Mouse (Mus musculus) brain, embryonic 18.5 days (tissue): ENCODE measurements at regions not wholly inside any gene's neighbourhood (a gene's known extent, or its start where the extent isn't known, plus 50 kb on each side); places are given as distances from the start of the nearest gene placed in this dataset.

Source experiments
- DNase-seq: peaks from one replicate; pipeline ENCODE4 v3.0.0-alpha.2; 2012; ENCODE audit warnings: low read depth, low spot score

- DNase-seq: no peak
Measured at GRCm38 (mm10) chr9:30580500-30580899, 153.6 kb downstream of the Snx19 start.

DNA sequence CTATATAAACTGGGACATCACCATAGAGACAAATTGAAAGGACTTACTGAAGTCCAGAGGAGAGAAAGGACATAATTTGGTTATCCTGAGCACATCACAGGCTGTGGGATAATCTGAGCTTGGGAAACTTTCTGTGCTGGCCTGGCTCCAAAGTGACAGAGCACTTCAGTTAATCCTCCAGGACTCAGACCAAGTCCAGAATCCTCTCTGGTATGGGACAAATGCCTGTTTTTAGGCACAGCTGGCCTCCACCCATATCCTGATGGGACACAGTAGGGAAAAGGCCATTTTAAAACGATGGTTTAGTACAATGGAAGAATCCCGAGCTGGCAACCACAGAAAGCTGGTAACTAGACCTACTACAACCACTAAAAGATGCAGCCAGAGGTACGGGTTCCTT is 151.3 kb downstream of the Snx19 start:
- DNase-seq: no peak

DNA sequence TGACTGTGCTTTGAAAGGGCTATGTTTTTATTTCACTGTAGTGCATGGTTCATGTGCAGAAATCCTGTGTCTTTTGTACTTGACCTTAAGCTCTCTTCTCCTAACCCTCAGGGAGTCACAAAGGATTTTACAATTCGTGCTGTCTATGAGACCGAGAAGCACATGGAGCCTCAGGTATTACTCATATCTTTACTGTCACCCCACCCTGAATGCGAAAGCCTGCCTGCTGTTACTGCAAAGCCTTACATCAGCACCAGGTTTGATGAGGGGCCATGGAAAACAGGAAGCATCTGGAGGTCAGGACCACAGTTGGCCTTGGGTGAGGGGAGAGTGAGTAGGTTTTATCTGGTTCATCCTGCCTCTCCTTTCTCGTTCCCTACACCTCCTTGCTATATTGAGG is 150.3 kb downstream of the Snx19 start:
- DNase-seq: no peak

DNA sequence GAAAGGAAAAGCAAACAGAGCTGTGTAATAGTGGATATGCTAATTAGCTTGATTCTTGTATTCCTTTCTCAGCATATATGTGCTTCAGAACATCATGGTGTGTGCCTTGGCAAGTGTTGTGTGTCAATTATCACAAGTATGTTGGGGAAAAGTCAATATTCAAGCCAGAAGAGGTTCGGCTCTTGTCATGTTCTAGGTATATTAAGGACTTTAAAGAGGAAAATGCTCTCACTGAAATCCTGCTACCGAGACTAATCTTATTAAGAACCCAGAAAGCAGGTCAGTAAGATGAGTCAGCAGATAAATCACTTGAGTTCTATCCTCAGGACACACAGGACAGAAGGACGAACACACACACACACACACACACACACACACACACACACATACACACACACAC is 148.6 kb downstream of the Snx19 start:
- DNase-seq: no peak

- no peak for DNase-seq
Measured at GRCm38 (mm10) chr9:30573294-30573693, 146.4 kb downstream of the Snx19 start.

DNA sequence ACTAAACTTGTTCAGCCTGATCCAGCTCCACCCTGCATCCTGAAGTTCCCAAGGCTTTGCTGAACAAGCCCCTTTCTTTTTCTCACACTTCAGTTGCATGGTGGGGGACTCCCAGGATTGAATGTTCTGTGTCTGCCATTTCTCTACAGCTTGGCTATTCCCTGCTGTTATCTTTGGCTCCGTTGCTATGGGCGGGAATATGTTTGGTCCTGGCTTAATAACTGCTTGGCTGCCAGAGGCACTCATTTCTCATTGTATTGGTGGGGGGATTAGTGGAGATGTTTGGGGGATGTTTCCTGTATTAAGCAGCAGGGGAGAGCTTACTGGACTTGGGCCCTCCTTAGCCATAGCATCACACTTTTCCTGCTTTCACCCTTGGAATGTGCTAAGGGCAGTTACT is 144.1 kb downstream of the Snx19 start:
- DNase-seq: no peak

DNA sequence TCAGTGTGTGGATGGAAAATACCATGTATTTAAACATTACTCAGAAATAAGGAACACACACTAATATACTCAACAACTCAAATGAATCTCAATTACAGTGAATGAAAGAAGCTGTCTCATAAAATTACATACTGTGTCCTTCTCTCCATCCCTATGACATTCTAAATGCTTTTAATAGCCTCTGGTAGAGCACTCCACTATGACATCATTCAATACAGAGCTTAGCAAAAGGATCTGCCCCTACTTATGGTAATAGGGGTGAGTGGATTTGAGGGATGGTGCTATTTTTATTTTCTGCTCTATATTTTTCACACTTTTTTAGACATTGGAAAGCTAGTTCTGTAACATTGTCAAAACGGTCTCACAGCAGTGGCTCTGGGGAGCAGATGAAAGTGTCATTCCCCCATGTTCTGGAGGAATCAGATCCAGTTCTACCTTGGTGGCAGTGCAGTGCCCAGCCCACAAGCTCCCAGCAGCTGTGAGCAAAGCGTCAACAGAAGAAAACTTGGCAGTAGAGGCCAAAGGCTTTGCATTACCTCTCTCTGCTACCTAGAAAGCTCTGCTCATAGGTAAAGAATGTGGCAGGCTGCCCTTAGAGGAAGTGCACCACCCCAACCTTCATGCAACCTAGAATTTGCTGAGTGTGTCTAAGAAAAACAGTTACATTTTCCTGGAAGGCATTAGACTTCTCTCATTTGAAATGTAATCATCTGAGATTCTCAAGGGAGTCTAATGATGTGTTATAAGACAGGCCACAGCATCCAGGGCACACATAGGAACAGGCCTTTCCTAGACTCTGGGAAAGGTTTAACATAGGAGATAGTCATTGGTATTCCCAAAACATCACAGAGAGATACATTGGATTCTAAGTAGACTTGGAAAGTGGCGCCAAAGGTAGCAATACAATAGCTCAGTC is 138.1 kb downstream of the Snx19 start:
- DNase-seq: no peak

- DNase-seq: no peak
Measured at GRCm38 (mm10) chr9:30563399-30563798, 136.5 kb downstream of the Snx19 start.

DNA sequence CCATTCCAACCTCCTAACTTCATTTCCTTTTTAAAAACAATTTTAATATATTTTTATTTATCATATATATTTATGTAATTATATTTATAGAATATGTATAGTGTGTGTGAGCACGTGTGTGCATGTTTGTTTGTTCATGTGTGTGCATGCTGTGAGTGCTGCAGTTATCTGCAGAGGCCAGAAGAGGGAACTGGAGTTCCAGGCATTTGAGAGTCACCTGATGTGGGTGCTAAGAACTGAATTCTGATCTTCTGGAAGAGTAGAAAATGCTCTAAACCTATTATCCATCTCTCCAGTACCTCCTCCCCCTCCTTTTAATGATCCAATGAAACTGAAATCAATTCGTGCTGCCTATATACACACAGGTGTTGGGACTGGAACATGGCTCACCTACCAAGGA is 128.0 kb downstream of the Snx19 start:
- DNase-seq: no peak

DNA sequence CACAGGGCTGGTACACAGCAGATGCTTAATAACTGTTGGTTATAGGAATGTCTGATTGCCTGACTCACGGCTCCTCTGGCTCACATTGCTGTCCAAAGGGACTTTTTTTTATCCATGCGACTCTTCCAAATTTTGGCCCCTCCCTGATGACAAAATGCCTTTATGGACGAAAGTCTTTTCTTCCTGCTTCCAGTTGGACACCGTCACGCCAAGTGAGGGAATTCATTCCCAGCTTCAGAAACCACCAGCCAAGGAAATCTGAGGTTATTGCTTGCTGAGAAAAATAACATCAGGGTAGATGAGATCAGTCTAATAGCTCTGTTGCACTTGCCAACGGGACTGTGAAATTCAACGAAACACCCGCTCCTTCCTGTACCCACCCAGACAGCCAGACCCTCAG is 125.8 kb downstream of the Snx19 start:
- no peak for DNase-seq

GRCm38 (mm10) chr9:30549892-30550515 is 123.1 kb downstream of the Snx19 start:
- no peak for DNase-seq

GRCm38 (mm10) chr9:30539858-30540257 is 113.0 kb downstream of the Snx19 start:
- DNase-seq: no peak

- DNase-seq: no peak
Measured at GRCm38 (mm10) chr9:30536508-30537100, 109.7 kb downstream of the Snx19 start.

GRCm38 (mm10) chr9:30534961-30535360 is 108.1 kb downstream of the Snx19 start:
- DNase-seq: no peak

- DNase-seq: peak; percentile 70
Measured at GRCm38 (mm10) chr9:30533780-30534343, 107.0 kb downstream of the Snx19 start.

GRCm38 (mm10) chr9:30533091-30533779 is 106.3 kb downstream of the Snx19 start:
- DNase-seq: no peak

DNA sequence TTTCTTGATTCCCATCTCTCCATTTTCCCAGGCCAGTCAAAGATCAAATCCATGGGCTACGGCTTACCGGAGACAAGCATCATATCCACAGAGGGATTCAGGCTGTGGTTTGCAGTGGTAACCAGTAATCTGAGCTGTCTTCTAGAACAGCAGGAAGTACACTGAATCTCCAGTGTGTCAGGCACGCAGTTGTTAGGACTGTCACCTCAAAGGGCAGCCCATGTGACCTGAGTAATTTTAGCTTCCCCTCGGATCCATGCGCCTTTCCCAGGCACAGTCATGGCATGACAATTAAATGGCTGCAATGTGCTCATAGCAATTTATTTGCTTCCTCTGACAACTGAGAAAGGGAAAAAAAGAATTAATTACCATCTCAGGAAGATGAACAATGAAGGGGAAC is 98.2 kb downstream of the Snx19 start:
- no peak for DNase-seq

- no peak for DNase-seq
Measured at GRCm38 (mm10) chr9:30524401-30525066, 97.6 kb downstream of the Snx19 start.

GRCm38 (mm10) chr9:30523852-30524251 is 96.9 kb downstream of the Snx19 start:
- DNase-seq: no peak

DNA sequence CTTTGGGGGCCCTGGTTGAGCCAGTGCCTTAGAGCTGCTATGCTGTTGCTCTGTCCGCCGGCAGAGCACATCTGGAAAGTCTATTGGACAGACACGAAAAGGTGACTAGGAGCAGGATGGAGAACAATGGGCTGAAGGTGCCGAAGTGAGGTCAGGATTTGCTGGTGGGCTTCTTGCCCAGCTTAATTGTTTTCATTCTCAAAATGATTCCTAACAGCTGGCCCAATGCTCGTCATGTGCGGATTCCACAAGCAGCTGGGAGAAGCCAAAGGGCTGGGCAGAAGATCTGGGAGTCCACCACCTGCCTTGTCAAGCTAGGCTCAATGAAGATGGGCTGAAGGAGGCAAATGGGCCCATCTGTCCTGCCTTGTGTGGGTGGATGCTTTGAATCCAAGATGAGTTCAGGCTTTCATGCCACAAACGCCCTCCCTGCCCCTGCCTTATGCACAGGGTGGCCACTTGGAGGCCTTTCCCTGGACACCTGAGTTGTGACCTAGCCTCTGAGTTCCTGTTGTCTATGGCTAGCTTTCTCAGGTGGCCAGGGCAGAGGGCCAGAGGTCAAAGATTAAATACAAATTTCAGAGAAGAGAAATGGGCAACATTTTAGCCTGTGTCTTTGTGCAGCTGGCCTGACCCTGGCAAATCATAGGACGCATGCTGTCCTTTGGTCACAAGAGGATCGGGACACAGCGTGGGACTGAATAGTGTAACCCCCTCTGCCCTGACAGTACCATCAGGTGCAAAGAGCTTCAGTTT is 95.9 kb downstream of the Snx19 start:
- no peak for DNase-seq
